7 mouse cellular contexts compared by ENCODE assay signal in the genomic region with DNA sequence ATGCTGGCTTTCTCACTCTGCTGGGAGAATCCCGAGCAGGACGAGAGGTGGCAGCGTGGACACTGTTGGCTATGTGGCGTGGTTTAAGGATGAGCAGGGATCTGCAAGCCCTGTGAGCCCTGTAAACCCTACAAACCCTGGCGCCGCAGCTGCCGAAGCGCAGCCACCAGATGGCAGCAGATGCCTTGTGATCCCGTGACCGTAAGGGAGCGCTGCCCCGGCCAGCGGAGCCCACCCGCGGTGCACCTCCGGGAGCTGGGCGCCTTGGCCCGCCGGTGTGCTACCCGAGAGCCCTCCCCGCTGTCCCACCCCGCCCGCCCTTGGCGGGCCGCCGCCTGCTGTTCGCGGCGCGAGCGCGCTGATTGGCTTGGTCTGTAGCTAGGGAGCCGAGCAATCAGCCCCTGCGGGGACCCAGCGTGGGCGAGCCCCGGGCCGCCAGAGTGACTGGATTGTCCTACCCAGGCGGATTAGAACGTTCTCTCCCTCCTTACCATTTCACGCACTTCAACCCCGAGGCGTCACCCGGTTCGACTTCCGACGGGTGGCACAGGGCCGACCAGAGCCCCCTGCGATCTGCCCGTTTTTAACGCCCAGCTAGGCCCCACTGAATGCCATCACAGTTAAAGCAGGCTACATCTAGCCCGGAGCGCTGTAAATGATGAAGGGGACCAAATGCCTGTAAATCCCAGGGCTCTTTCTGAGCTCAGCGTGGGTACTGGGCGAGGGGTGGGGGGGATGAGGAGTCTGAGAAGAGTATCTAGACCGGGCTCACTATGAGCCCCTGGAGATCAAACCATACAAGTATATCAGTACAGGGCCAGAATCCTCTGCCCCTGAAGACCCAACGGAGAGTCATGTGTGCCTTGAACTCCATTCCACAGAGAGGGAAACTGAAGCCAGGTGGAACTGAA. TPM values are rescaled to one million over a fixed set of nuclear protein-coding genes. Genes with fewer than 3 reads are reported as not detected.
DNase-seq lines count a peak whose midpoint lies in the region; ATAC-seq and TF ChIP-seq lines count a peak whose summit lies in the region.

No protein-coding gene starts in this region.

- WGBS in embryonic facial prominence, embryonic 11.5 days, result 1% methylated on average over 42 of the region's 57 CpGs
- 1% methylated on average over 57 of the region's 57 CpGs for WGBS in limb, embryonic 10.5 days
- WGBS in midbrain, embryonic 13.5 days, result 1% methylated on average over 55 of the region's 57 CpGs
- 4% methylated on average over 57 of the region's 57 CpGs for WGBS in small intestine, adult 2 months

- peak overlapping the region; percentile 73 for H3K4me2 ChIP-seq in embryonic facial prominence, embryonic 11.5 days (ENCODE audit: low read depth, low read length)
- H3K4me2 ChIP-seq in midbrain, embryonic 13.5 days (replicated peaks), result peak overlapping the region; percentile 71

- H3K9me3 ChIP-seq in embryonic facial prominence, embryonic 11.5 days (replicated peaks; ENCODE audit: control insufficient read depth, low read length), result no peaks in the 10 kb centered on the region
- no peaks in the 10 kb centered on the region for H3K9me3 ChIP-seq in limb, embryonic 10.5 days (replicated peaks)
- no peaks in the 10 kb centered on the region for H3K9me3 ChIP-seq in midbrain, embryonic 13.5 days

- peak overlapping the region; percentile 41 for H3K4me3 ChIP-seq in embryonic facial prominence, embryonic 11.5 days (ENCODE audit: low read depth, low read length)
- peak overlapping the region; percentile 73 for H3K4me3 ChIP-seq in limb, embryonic 10.5 days
- H3K4me3 ChIP-seq in midbrain, embryonic 13.5 days (replicated peaks), result peak overlapping the region; percentile 56
- peak overlapping the region; percentile 64 for H3K4me3 ChIP-seq in small intestine, adult 2 months (ENCODE audit: low read depth, low read length)

- no peaks in the 10 kb centered on the region for H3K36me3 ChIP-seq in embryonic facial prominence, embryonic 11.5 days (replicated peaks; ENCODE audit: control insufficient read depth, insufficient read depth, low read depth, low read length)
- no peaks in the 10 kb centered on the region for H3K36me3 ChIP-seq in limb, embryonic 10.5 days
- no peaks in the 10 kb centered on the region for H3K36me3 ChIP-seq in midbrain, embryonic 13.5 days
- no peaks in the 10 kb centered on the region for H3K36me3 ChIP-seq in small intestine, adult 2 months (ENCODE audit: control insufficient read depth, insufficient read depth, low read length)

- DNase-seq in adrenal gland, postnatal 25 days, result peak; percentile 89
- DNase-seq in embryonic facial prominence, embryonic 11.5 days (ENCODE audit: low spot score), result peak; percentile 95
- peak; percentile 99 for DNase-seq in heart, adult 11 months
- peak; percentile 82 for DNase-seq in kidney, adult 11 months
- DNase-seq in limb, embryonic 10.5 days (ENCODE audit: low spot score), result peak; percentile 95

- H3K9ac ChIP-seq in embryonic facial prominence, embryonic 11.5 days (replicated peaks; ENCODE audit: low read length), result peak overlapping the region; percentile 62
- H3K9ac ChIP-seq in midbrain, embryonic 13.5 days (replicated peaks), result peak overlapping the region; percentile 72

- H3K4me1 ChIP-seq in embryonic facial prominence, embryonic 11.5 days (ENCODE audit: control insufficient read depth, insufficient read depth, low read length), result no peaks in the 10 kb centered on the region
- peaks cover 14% of the 10 kb centered on the region for H3K4me1 ChIP-seq in limb, embryonic 10.5 days
- peaks cover 20% of the 10 kb centered on the region for H3K4me1 ChIP-seq in midbrain, embryonic 13.5 days (replicated peaks)
- H3K4me1 ChIP-seq in small intestine, adult 2 months (ENCODE audit: control insufficient read depth, insufficient read depth, insufficient read length, low read length), result 0 out of 2 replicates have a peak, but pooled peaks cover 5% of the 10 kb centered on the region

- peak; percentile 91 for ATAC-seq in embryonic facial prominence, embryonic 11.5 days (replicated peaks; ENCODE audit: insufficient number of reproducible peaks, low FRiP score, low TSS enrichment, low read depth)
- ATAC-seq in midbrain, embryonic 13.5 days, result peak; percentile 93

- H3K27ac ChIP-seq in embryonic facial prominence, embryonic 11.5 days (replicated peaks; ENCODE audit: low read depth, low read length), result no peak overlapping the region
- peak overlapping the region; percentile 91 for H3K27ac ChIP-seq in limb, embryonic 10.5 days
- H3K27ac ChIP-seq in midbrain, embryonic 13.5 days, result peak overlapping the region; percentile 51; the same call in 1 of the 2 replicates
- H3K27ac ChIP-seq in small intestine, adult 2 months (ENCODE audit: insufficient read depth, low read depth, low read length), result no peak overlapping the region

- TF ChIP-seq CTCF in small intestine, adult 2 months (IDR thresholded peaks at IDR 0.05; ENCODE audit: extremely low read depth, insufficient read length, insufficient replicate concordance, low read depth, low read length), result peak; percentile 83

- TF ChIP-seq POLR2A in small intestine, adult 2 months (IDR thresholded peaks at IDR 0.05; ENCODE audit: low read depth, low read length), result no peak

- H3K27me3 ChIP-seq in embryonic facial prominence, embryonic 11.5 days (ENCODE audit: control insufficient read depth, insufficient read depth, low read length), result no peaks in the 10 kb centered on the region
- H3K27me3 ChIP-seq in limb, embryonic 10.5 days (ENCODE audit: low read depth, poor library complexity, severe bottlenecking), result no peaks in the 10 kb centered on the region
- no peaks in the 10 kb centered on the region for H3K27me3 ChIP-seq in midbrain, embryonic 13.5 days
- H3K27me3 ChIP-seq in small intestine, adult 2 months (ENCODE audit: control insufficient read depth, insufficient read depth, low read length), result no peaks in the 10 kb centered on the region

RNA-seq across cellular contexts. Expression of a gene that starts 38.0 kb away (rescaled TPM):
- 49.6 and 52.6 TPM in 2 replicates for total RNA-seq in adrenal gland, postnatal 25 days (2021)
- 50.5 and 56.9 TPM in 2 replicates for polyA plus RNA-seq in embryonic facial prominence, embryonic 11.5 days (2014; fragmentation: Nextera tagmentation; extraction: Ambion mirVana)
- 39.1 and 41.7 TPM in 2 replicates for polyA plus RNA-seq in limb, embryonic 10.5 days (2016; fragmentation: Nextera tagmentation; extraction: Ambion mirVana)
- 33.3 and 34.7 TPM in 2 replicates for polyA plus RNA-seq in midbrain, embryonic 13.5 days (2015; fragmentation: Nextera tagmentation; extraction: Ambion mirVana)
- 1.9 and 3.8 TPM in 2 replicates for polyA plus RNA-seq in small intestine, adult 2 months (2012; rRNA removed)

RNA-seq across cellular contexts. Expression of a gene that starts 46.0 kb away (rescaled TPM):
- 4.3 and 8.5 TPM in 2 replicates for total RNA-seq in adrenal gland, postnatal 25 days (2021)
- 91.0 and 101 TPM in 2 replicates for polyA plus RNA-seq in embryonic facial prominence, embryonic 11.5 days (2014; fragmentation: Nextera tagmentation; extraction: Ambion mirVana)
- 158 and 194 TPM in 2 replicates for polyA plus RNA-seq in limb, embryonic 10.5 days (2016; fragmentation: Nextera tagmentation; extraction: Ambion mirVana)
- 15.7 and 17.6 TPM in 2 replicates for polyA plus RNA-seq in midbrain, embryonic 13.5 days (2015; fragmentation: Nextera tagmentation; extraction: Ambion mirVana)
- 3.1 and 5.0 TPM in 2 replicates for polyA plus RNA-seq in small intestine, adult 2 months (2012; rRNA removed)

Comparison
In these comparisons a context has a peak if more than half of its experiments do, and no peak if none do; other contexts are left out.
1. H3K27ac ChIP-seq: peak in limb, embryonic 10.5 days (single experiment) and midbrain, embryonic 13.5 days (single experiment); none in embryonic facial prominence, embryonic 11.5 days (single experiment) and small intestine, adult 2 months (single experiment).
2. Peak in every context shown above with its lines, with median percentiles within 50 percentile points of each other: DNase-seq and H3K4me3 ChIP-seq.